Mouse (Mus musculus): Measurements from ENCODE around the gene Gadd45gip1. TPM values are rescaled to one million over a fixed set of nuclear protein-coding genes. Genes with fewer than 3 reads are reported as not detected.

The Gadd45gip1 gene
- polyA plus RNA-seq (2015; fragmentation: Nextera tagmentation; extraction: Ambion mirVana), result 42.0 and 45.4 TPM in 2 replicates

DNA sequence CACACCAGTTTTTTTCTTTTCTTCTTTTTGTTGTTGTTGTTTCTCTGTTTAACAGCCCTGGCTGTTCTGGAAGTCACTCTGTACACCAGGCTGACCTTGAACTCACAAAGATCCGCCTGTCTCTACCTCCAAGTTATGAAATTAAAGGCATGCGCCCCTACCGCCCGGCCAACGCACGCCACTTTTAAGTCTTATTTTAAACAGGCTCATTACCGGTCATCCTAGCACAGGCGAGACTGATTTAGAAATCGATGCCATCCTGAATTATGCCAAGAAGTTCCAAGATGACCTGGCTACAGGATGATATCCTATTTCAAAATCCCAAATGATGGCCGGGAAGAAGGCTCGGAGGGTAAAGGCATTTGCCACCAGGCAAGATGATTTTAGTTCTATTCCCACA, at the start of gene Gadd45gip1:
Gene Gadd45gip1, plus strand, starts transcription at position 33 of the 400 bp plus-strand sequence.

GRCm38 (mm10) chr8:84799999-84800831, 31.1 kb upstream of the Gadd45gip1 start, which contains the start of gene Nfix:
TSS of gene Nfix (minus strand) at chr8:84800344.

GRCm38 (mm10) chr8:84822723-84823122, 8.6 kb upstream of the Gadd45gip1 start, which contains the start of gene Dand5:
TSS of gene Dand5 (minus strand) at chr8:84822823.

GRCm38 (mm10) chr8:84840248-84840999, 9.1 kb downstream of the Gadd45gip1 start, which contains the start of gene Rad23a:
TSS of gene Rad23a (minus strand) at chr8:84840665.

GRCm38 (mm10) chr8:84846722-84847572, 15.6 kb downstream of the Gadd45gip1 start, which contains the start of gene Calr:
TSS of gene Calr (minus strand) at chr8:84846934.

DNA sequence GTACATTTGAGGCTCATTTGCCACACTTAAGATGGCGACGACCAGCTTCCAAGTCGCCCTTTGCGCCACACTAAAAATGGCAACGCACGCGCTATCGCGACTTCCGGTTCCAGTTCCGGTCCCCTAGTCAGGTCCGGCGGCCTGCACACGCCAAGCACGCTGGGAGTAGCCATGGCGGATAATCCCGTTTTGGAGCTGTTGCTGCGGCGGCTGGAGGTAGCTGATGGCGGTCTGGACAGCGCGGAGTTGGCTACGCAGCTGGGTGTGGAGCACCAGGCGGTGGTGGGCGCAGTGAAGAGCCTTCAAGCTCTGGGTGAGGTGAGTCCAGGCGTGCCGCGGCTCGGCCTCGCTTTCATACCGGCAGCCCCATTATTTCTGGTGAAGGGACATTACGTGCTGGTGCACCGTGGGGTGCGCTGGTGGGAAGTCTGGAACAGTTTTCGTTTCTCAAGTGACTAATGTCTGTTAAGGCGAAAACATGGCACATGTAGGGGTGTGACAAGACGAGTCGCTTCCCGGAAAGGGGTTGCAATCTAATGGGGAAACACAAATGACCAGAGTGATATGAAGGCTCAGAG, 25.6 kb downstream of the Gadd45gip1 start, which contains the start of gene Farsa:
Gene Farsa, plus strand, starts transcription at position 126 of the 578 bp plus-strand sequence.

DNA sequence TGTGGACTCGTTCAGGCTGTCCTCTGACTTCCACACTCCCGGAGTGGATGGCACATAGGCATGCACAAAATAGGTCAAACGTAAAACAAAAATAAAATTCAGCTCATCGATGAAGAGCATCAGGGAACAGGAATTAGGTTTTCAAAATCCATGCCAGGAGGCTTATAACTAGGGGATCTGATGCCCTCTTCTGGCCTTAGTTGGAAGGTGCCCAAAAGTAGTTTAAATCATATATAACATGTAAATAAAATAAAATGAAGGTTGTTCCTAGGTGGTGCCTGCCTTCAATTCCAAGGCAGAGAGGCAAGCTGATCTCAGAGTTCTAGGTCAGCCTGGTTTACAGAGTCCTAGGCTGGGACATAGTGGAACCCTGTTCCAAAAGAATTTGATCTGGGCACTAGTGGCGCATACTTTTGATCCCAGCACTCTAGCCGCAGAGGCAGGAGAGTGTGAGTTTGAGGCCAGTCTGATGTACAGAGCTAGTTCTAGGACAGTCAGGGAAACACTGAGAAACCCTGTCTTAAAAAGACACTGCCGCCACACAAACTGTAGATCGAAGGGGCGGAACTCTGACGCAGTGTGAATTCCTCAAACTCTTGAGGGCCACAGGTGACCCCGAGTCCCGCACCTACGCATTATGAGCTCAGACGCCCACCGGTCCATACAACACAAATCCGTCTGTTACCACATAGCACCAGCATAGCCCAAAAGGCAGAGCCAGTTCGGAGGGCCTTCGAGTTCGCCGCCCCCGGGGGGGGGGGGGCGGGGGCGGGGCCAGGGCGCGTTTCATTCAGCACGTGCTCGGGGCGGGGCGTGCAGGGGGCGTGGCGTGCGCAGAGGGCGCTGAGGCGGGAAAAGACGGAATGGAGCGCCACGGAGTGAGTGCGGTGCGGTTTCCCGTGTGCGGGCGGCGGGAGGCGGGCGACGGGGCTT, 40.3 kb downstream of the Gadd45gip1 start, which contains the start of gene Syce2:
Gene Syce2, plus strand, starts transcription at position 736 of the 933 bp plus-strand sequence.

Other genes with a start within 250 kb of the Gadd45gip1 start
- 34.3 and 41.9 TPM in 2 replicates for gene Ier2, start 168.7 kb upstream of the Gadd45gip1 start, polyA plus RNA-seq (2015; fragmentation: Nextera tagmentation; extraction: Ambion mirVana)
- 35.9 and 39.7 TPM in 2 replicates for gene Trmt1, start 145.2 kb upstream of the Gadd45gip1 start, polyA plus RNA-seq (2015; fragmentation: Nextera tagmentation; extraction: Ambion mirVana)
- 7.3 and 7.6 TPM in 2 replicates for gene Nacc1, start 143.7 kb upstream of the Gadd45gip1 start, polyA plus RNA-seq (2015; fragmentation: Nextera tagmentation; extraction: Ambion mirVana)
- gene Lyl1, start 130.1 kb upstream of the Gadd45gip1 start, polyA plus RNA-seq (2015; fragmentation: Nextera tagmentation; extraction: Ambion mirVana), result 60.3 and 61.8 TPM in 2 replicates
- gene G430095P16Rik, start 108.5 kb upstream of the Gadd45gip1 start, polyA plus RNA-seq (2015; fragmentation: Nextera tagmentation; extraction: Ambion mirVana), result 17.8 and 19.5 TPM in 2 replicates
- gene Nfix, start 31.2 kb upstream of the Gadd45gip1 start, polyA plus RNA-seq (2015; fragmentation: Nextera tagmentation; extraction: Ambion mirVana), result 14.2 and 15.5 TPM in 2 replicates
- 3.4 and 3.7 TPM in 2 replicates for gene Dand5, start 8.7 kb upstream of the Gadd45gip1 start, polyA plus RNA-seq (2015; fragmentation: Nextera tagmentation; extraction: Ambion mirVana)
- 257 and 273 TPM in 2 replicates for gene Rad23a, start 9.1 kb downstream of the Gadd45gip1 start, polyA plus RNA-seq (2015; fragmentation: Nextera tagmentation; extraction: Ambion mirVana)
- 262 and 293 TPM in 2 replicates for gene Calr, start 15.4 kb downstream of the Gadd45gip1 start, polyA plus RNA-seq (2015; fragmentation: Nextera tagmentation; extraction: Ambion mirVana)
- 63.1 and 64.4 TPM in 2 replicates for gene Farsa, start 25.5 kb downstream of the Gadd45gip1 start, polyA plus RNA-seq (2015; fragmentation: Nextera tagmentation; extraction: Ambion mirVana)
- 100 and 115 TPM in 2 replicates for gene Syce2, start 40.6 kb downstream of the Gadd45gip1 start, polyA plus RNA-seq (2015; fragmentation: Nextera tagmentation; extraction: Ambion mirVana)
- gene Gcdh, start 62.4 kb downstream of the Gadd45gip1 start, polyA plus RNA-seq (2015; fragmentation: Nextera tagmentation; extraction: Ambion mirVana), result 22.5 and 24.8 TPM in 2 replicates
- 323 and 405 TPM in 2 replicates for gene Klf1, start 70.4 kb downstream of the Gadd45gip1 start, polyA plus RNA-seq (2015; fragmentation: Nextera tagmentation; extraction: Ambion mirVana)
- 29.2 TPM in 2 replicates for gene Dnase2a, start 77.0 kb downstream of the Gadd45gip1 start, polyA plus RNA-seq (2015; fragmentation: Nextera tagmentation; extraction: Ambion mirVana)
- 0.22 and 0.30 TPM in 2 replicates for gene Mast1, start 105.8 kb downstream of the Gadd45gip1 start, polyA plus RNA-seq (2015; fragmentation: Nextera tagmentation; extraction: Ambion mirVana)
- gene Rtbdn, start 115.5 kb downstream of the Gadd45gip1 start, polyA plus RNA-seq (2015; fragmentation: Nextera tagmentation; extraction: Ambion mirVana), result 0.19 TPM in 1 of 2 replicates, not detected in the other
- not detected in 2 replicates for gene Gm49661, start 137.9 kb downstream of the Gadd45gip1 start, polyA plus RNA-seq (2015; fragmentation: Nextera tagmentation; extraction: Ambion mirVana)
- 1,795 and 2,054 TPM in 2 replicates for gene Prdx2, start 138.1 kb downstream of the Gadd45gip1 start, polyA plus RNA-seq (2015; fragmentation: Nextera tagmentation; extraction: Ambion mirVana)
- 139 and 165 TPM in 2 replicates for gene Rnaseh2a, start 138.2 kb downstream of the Gadd45gip1 start, polyA plus RNA-seq (2015; fragmentation: Nextera tagmentation; extraction: Ambion mirVana)
- gene Junb, start 147.2 kb downstream of the Gadd45gip1 start, polyA plus RNA-seq (2015; fragmentation: Nextera tagmentation; extraction: Ambion mirVana), result 22.6 and 26.1 TPM in 2 replicates
- 5.2 and 5.7 TPM in 2 replicates for gene Hook2, start 159.1 kb downstream of the Gadd45gip1 start, polyA plus RNA-seq (2015; fragmentation: Nextera tagmentation; extraction: Ambion mirVana)
- gene Best2, start 183.0 kb downstream of the Gadd45gip1 start, polyA plus RNA-seq (2015; fragmentation: Nextera tagmentation; extraction: Ambion mirVana), result 0.08 TPM in 1 of 2 replicates, not detected in the other
- 59.9 and 62.1 TPM in 2 replicates for gene Asna1, start 193.8 kb downstream of the Gadd45gip1 start, polyA plus RNA-seq (2015; fragmentation: Nextera tagmentation; extraction: Ambion mirVana)
- 96.0 and 106 TPM in 2 replicates for gene Trir, start 195.3 kb downstream of the Gadd45gip1 start, polyA plus RNA-seq (2015; fragmentation: Nextera tagmentation; extraction: Ambion mirVana)
- 16.3 and 17.1 TPM in 2 replicates for gene Tnpo2, start 205.4 kb downstream of the Gadd45gip1 start, polyA plus RNA-seq (2015; fragmentation: Nextera tagmentation; extraction: Ambion mirVana)
- gene Fbxw9, start 228.5 kb downstream of the Gadd45gip1 start, polyA plus RNA-seq (2015; fragmentation: Nextera tagmentation; extraction: Ambion mirVana), result 7.7 and 11.9 TPM in 2 replicates
- 0.51 TPM in 1 of 2 replicates, not detected in the other for gene Gm5741, start 236.5 kb downstream of the Gadd45gip1 start, polyA plus RNA-seq (2015; fragmentation: Nextera tagmentation; extraction: Ambion mirVana)
- gene Dhps, start 240.2 kb downstream of the Gadd45gip1 start, polyA plus RNA-seq (2015; fragmentation: Nextera tagmentation; extraction: Ambion mirVana), result 34.8 and 37.4 TPM in 2 replicates
- 100 and 103 TPM in 2 replicates for gene Wdr83os, start 249.2 kb downstream of the Gadd45gip1 start, polyA plus RNA-seq (2015; fragmentation: Nextera tagmentation; extraction: Ambion mirVana)
- gene Wdr83, start 249.8 kb downstream of the Gadd45gip1 start, polyA plus RNA-seq (2015; fragmentation: Nextera tagmentation; extraction: Ambion mirVana), result 28.5 and 33.2 TPM in 2 replicates